Mouse (Mus musculus) heart, embryonic 13.5 days (tissue): ENCODE measurements at regions not wholly inside any gene's neighbourhood (a gene's known extent, or its start where the extent isn't known, plus 50 kb on each side); places are given as distances from the start of the nearest gene placed in this dataset.
A peak's percentile ranks its signal among the peaks of the same experiment; 100 is the strongest.

ENCODE experiments used
- ATAC-seq: fragments of 200-750 bp; cut with Nextera tagmentation; 2 replicates; pipeline ENCODE4 v1.8.0; 2017; ENCODE audit warnings: moderate TSS enrichment; ENCODE audit not compliant: insufficient number of reproducible peaks, low FRiP score, low TSS enrichment; ENCODE audit errors: extremely low read depth
- H3K27ac ChIP-seq: fragments of 300-500 bp; sonication (generic); replicated peaks from 2 replicates; pipeline ENCODE4 v1.5.1; 2015; ENCODE audit warnings: moderate library complexity, mild to moderate bottlenecking, inconsistent platforms
- H3K27me3 ChIP-seq: fragments of 300-500 bp; sonication (generic); replicated peaks from 2 replicates; pipeline ENCODE4 v1.6.1; 2015; ENCODE audit warnings: mild to moderate bottlenecking, inconsistent platforms
- H3K36me3 ChIP-seq: fragments of 300-500 bp; sonication (generic); 2 replicates; pipeline ENCODE4 v1.6.1; 2015; ENCODE audit warnings: mild to moderate bottlenecking, inconsistent platforms
- H3K4me1 ChIP-seq: fragments of 300-500 bp; sonication (generic); 2 replicates; pipeline ENCODE4 v1.6.1; 2015; ENCODE audit warnings: inconsistent platforms
- H3K4me2 ChIP-seq: fragments of 300-500 bp; sonication (generic); 2 replicates; pipeline ENCODE4 v1.6.1; 2015; ENCODE audit warnings: inconsistent platforms, mild to moderate bottlenecking, moderate library complexity
- H3K4me3 ChIP-seq: fragments of 300-500 bp; sonication (generic); 2 replicates; pipeline ENCODE4 v1.5.1; 2015; ENCODE audit warnings: moderate library complexity, mild to moderate bottlenecking, inconsistent platforms
- H3K9ac ChIP-seq: fragments of 300-500 bp; sonication (generic); 2 replicates; pipeline ENCODE4 v1.6.1; 2015; ENCODE audit warnings: inconsistent platforms, mild to moderate bottlenecking, moderate library complexity
- H3K9me3 ChIP-seq: fragments of 300-500 bp; sonication (generic); 2 replicates; pipeline ENCODE4 v1.6.1; 2016; ENCODE audit warnings: inconsistent platforms
- WGBS: fragments of 180-500 bp; shearing (Covaris S2); methylation state at CpG from one replicate; pipeline ENCODE4 v1.1.7; 2015; ENCODE audit warnings: mixed read lengths; 5-methylcytosine and 5-hydroxymethylcytosine counted together

GRCm38 (mm10) chr14:31964831-31965230 is 64.0 kb upstream of the Galnt15 start:
- WGBS = 78% methylated on average over 4 of the region's 4 CpGs
- Histone ChIP-seq H3K4me3 (no peak overlapping the region), H3K27ac (no peak overlapping the region), H3K4me2 (no peak overlapping the region), H3K9ac (no peak overlapping the region), H3K27me3 (no peaks in the 10 kb centered on the region), H3K9me3 (no peaks in the 10 kb centered on the region), H3K36me3 (no peaks in the 10 kb centered on the region), H3K4me1 (peaks cover 18% of the 10 kb centered on the region)
- no peak for ATAC-seq

GRCm38 (mm10) chr14:31969531-31969930 is 59.3 kb upstream of the Galnt15 start:
- Histone ChIP-seq H3K4me3 (no peak overlapping the region), H3K4me1 (no peaks in the 10 kb centered on the region), H3K4me2 (no peak overlapping the region), H3K9ac (no peak overlapping the region), H3K9me3 (no peaks in the 10 kb centered on the region), H3K27me3 (no peaks in the 10 kb centered on the region), H3K36me3 (no peaks in the 10 kb centered on the region), H3K27ac (no peak overlapping the region)
- peak; percentile 47 for ATAC-seq
- 72% methylated on average over 4 of the region's 4 CpGs for WGBS

- H3K4me2 ChIP-seq = peak overlapping the region; percentile 13; the same call in 1 of the 2 replicates
- H3K9me3 ChIP-seq = no peaks in the 10 kb centered on the region
- no peaks in the 10 kb centered on the region for H3K27me3 ChIP-seq
- H3K4me1 ChIP-seq = no peaks in the 10 kb centered on the region
- H3K36me3 ChIP-seq = no peaks in the 10 kb centered on the region
- H3K9ac ChIP-seq = no peak overlapping the region
- H3K4me3 ChIP-seq = no peak overlapping the region
- no peak for ATAC-seq
- 65% methylated on average over 3 of the region's 3 CpGs for WGBS
- H3K27ac ChIP-seq = no peak overlapping the region
These were observed 58.5 kb upstream of the Galnt15 start for GRCm38 (mm10) chr14:31970245-31970830.

- Histone ChIP-seq H3K4me1 (no peaks in the 10 kb centered on the region), H3K4me2 (0 out of 2 replicates have a peak overlapping the region, but pooled peaks have one; percentile 22), H3K27me3 (no peaks in the 10 kb centered on the region), H3K27ac (peak overlapping the region; percentile 64), H3K4me3 (no peak overlapping the region), H3K36me3 (no peaks in the 10 kb centered on the region), H3K9ac (no peak overlapping the region), H3K9me3 (no peaks in the 10 kb centered on the region)
- peak; percentile 76 for ATAC-seq
- 63% methylated on average over 9 of the region's 9 CpGs for WGBS
These were observed 57.9 kb upstream of the Galnt15 start for GRCm38 (mm10) chr14:31970851-31971250.

- H3K4me2 ChIP-seq = peak overlapping the region; percentile 46
These were observed 55.1 kb upstream of the Galnt15 start for GRCm38 (mm10) chr14:31973702-31974101.

GRCm38 (mm10) chr14:31978196-31978595 is 50.6 kb upstream of the Galnt15 start:
- no peaks in the 10 kb centered on the region for H3K36me3 ChIP-seq
- H3K9ac ChIP-seq = no peak overlapping the region
- H3K9me3 ChIP-seq = no peaks in the 10 kb centered on the region
- H3K4me3 ChIP-seq = no peak overlapping the region
- H3K27me3 ChIP-seq = peaks cover 7% of the 10 kb centered on the region; the same call in 1 of the 2 replicates
- no peak overlapping the region for H3K27ac ChIP-seq
- H3K4me2 ChIP-seq = no peak overlapping the region
- 0 out of 2 replicates have a peak, but pooled peaks cover 6% of the 10 kb centered on the region for H3K4me1 ChIP-seq
- 75% methylated on average over 4 of the region's 4 CpGs for WGBS
- ATAC-seq = no peak

More at GRCm38 (mm10) chr14:31973702-31974101, 55.1 kb upstream of the Galnt15 start:
- ATAC-seq = peak; percentile 70
- Histone ChIP-seq H3K9me3 (no peaks in the 10 kb centered on the region), H3K36me3 (no peaks in the 10 kb centered on the region), H3K27ac (peak overlapping the region; percentile 63), H3K4me1 (0 out of 2 replicates have a peak, but pooled peaks cover 1% of the 10 kb centered on the region), H3K9ac (no peak overlapping the region), H3K27me3 (no peaks in the 10 kb centered on the region), H3K4me3 (no peak overlapping the region)
- 32% methylated on average over 4 of the region's 4 CpGs for WGBS

GRCm38 (mm10) chr14:31978690-31979089 is 50.1 kb upstream of the Galnt15 start:
- ATAC-seq = no peak
- Histone ChIP-seq H3K9ac (no peak overlapping the region), H3K27ac (no peak overlapping the region), H3K4me1 (0 out of 2 replicates have a peak, but pooled peaks cover 6% of the 10 kb centered on the region), H3K4me3 (no peak overlapping the region), H3K27me3 (peaks cover 7% of the 10 kb centered on the region; the same call in 1 of the 2 replicates), H3K9me3 (no peaks in the 10 kb centered on the region), H3K36me3 (no peaks in the 10 kb centered on the region), H3K4me2 (no peak overlapping the region)
- WGBS = 48% methylated on average over 3 of the region's 3 CpGs
